Mouse (Mus musculus) forebrain, embryonic 12.5 days (tissue): Measurements from ENCODE around the gene Slit1. TPM values are rescaled to one million over a fixed set of nuclear protein-coding genes. Genes with fewer than 3 reads are reported as not detected.

Source experiments
- ATAC-seq: fragments of 200-750 bp; cut with Nextera tagmentation; 2 replicates; pipeline ENCODE4 v1.8.0; 2017; ENCODE audit warnings: moderate TSS enrichment; ENCODE audit not compliant: low FRiP score
- H3K27ac ChIP-seq: fragments of 300-500 bp; sonication (generic); 2 replicates; pipeline ENCODE4 v1.5.1; 2016; ENCODE audit warnings: mild to moderate bottlenecking
- H3K27me3 ChIP-seq: fragments of 300-500 bp; sonication (generic); 2 replicates; pipeline ENCODE4 v1.6.1; 2016; ENCODE audit warnings: mild to moderate bottlenecking
- H3K36me3 ChIP-seq: fragments of 300-500 bp; sonication (generic); replicated peaks from 2 replicates; pipeline ENCODE4 v1.6.1; 2016; ENCODE audit warnings: mild to moderate bottlenecking
- H3K4me1 ChIP-seq: fragments of 300-500 bp; sonication (generic); 2 replicates; pipeline ENCODE4 v1.6.1; 2016
- H3K4me2 ChIP-seq: fragments of 300-500 bp; sonication (generic); 2 replicates; pipeline ENCODE4 v1.6.1; 2016; ENCODE audit warnings: mild to moderate bottlenecking, moderate library complexity
- H3K4me3 ChIP-seq: fragments of 300-500 bp; sonication (generic); replicated peaks from 2 replicates; pipeline ENCODE4 v1.5.1; 2016; ENCODE audit warnings: mild to moderate bottlenecking
- H3K9ac ChIP-seq: fragments of 300-500 bp; sonication (generic); 2 replicates; pipeline ENCODE4 v1.6.1; 2016; ENCODE audit warnings: mild to moderate bottlenecking
- H3K9me3 ChIP-seq: fragments of 300-500 bp; sonication (generic); 2 replicates; pipeline ENCODE4 v1.6.1; 2016
- WGBS: fragments of 180-500 bp; shearing (Covaris S2); methylation state at CpG from one replicate; pipeline ENCODE4 v1.1.7; 2016; 5-methylcytosine and 5-hydroxymethylcytosine counted together
- microRNA-seq: library from miRNA; unstranded; fragments of <30 nt; microRNA quantifications from one replicate; pipeline ENCODE4, GENCODE M21; 2017
- polyA plus RNA-seq: library from polyadenylated mRNA; unstranded; fragments of >200 nt; fragmentation: Nextera tagmentation; extraction: Ambion mirVana; gene quantifications from 2 replicates; pipeline ENCODE4 v1.2.1, GENCODE M21; 2016

The Slit1 gene
- polyA plus RNA-seq, 1 experiment from 2014 or later, result 11.0 TPM

GRCm38 (mm10) chr19:41577576-41577975 is 165.9 kb downstream of the Slit1 start:
- H3K4me2 ChIP-seq, result no peak overlapping the region
- H3K36me3 ChIP-seq, result peaks cover 11% of the 10 kb centered on the region
- no peak overlapping the region for H3K27ac ChIP-seq
- H3K4me1 ChIP-seq, result no peaks in the 10 kb centered on the region
- no peak overlapping the region for H3K9ac ChIP-seq
- ATAC-seq, result no peak
- no peaks in the 10 kb centered on the region for H3K27me3 ChIP-seq
- H3K4me3 ChIP-seq, result no peak overlapping the region
- H3K9me3 ChIP-seq, result no peaks in the 10 kb centered on the region

GRCm38 (mm10) chr19:41573700-41574099 is 169.8 kb downstream of the Slit1 start:
- no peak for ATAC-seq
- Histone ChIP-seq H3K36me3 (no peaks in the 10 kb centered on the region), H3K9me3 (no peaks in the 10 kb centered on the region), H3K4me1 (peaks cover 2% of the 10 kb centered on the region; the same call in 1 of the 2 replicates), H3K27ac (no peak overlapping the region), H3K4me3 (no peak overlapping the region), H3K9ac (no peak overlapping the region), H3K27me3 (no peaks in the 10 kb centered on the region), H3K4me2 (no peak overlapping the region)
- 98% methylated on average over 2 of the region's 2 CpGs for WGBS

DNA sequence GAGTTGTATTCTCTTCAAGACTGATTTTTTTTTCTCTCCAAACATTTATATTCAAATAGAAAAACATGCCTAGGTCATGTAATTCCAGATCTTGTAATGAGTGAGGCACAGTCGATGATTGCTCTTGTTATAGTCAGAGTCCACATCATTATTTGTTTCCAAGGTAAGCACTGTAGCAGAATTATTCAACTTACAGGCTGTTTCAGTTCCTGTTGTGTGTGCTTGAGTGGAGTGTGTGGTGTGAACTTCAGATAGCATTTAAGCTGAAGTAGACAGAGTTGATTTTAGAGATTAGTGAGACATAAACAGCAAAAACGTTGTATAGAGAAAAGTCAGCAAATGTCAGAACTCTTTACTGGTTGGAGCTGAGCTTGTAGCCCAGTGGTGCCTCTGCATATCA is 174.7 kb downstream of the Slit1 start:
- WGBS, result 76% methylated on average over 2 of the region's 2 CpGs
- Histone ChIP-seq H3K4me3 (no peak overlapping the region), H3K9me3 (no peaks in the 10 kb centered on the region), H3K4me1 (peaks cover 2% of the 10 kb centered on the region; the same call in 1 of the 2 replicates), H3K4me2 (no peak overlapping the region), H3K36me3 (no peaks in the 10 kb centered on the region), H3K27ac (no peak overlapping the region), H3K9ac (no peak overlapping the region), H3K27me3 (no peaks in the 10 kb centered on the region)
- ATAC-seq, result no peak

DNA sequence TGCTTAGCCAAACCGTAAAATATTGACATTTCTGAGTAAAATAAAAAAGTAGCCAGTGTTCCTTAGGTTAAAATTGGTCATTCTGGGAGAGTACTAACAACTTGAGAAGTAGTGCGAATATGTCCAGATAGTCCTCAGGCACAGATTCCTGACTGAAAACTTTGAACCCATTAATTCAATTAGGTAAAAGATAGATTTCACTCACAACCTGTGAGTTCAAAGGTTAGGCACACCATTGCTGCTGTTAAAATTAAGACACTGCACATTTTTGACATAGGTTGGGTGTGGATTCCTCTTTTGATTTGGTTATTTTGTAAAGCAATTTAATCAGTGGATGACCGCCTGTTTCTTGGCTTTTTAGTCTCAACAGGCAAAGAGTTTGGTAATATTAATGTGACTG is 182.6 kb downstream of the Slit1 start:
- Histone ChIP-seq H3K27ac (no peak overlapping the region), H3K27me3 (no peaks in the 10 kb centered on the region), H3K4me3 (no peak overlapping the region), H3K36me3 (peaks cover 13% of the 10 kb centered on the region), H3K4me1 (no peaks in the 10 kb centered on the region), H3K4me2 (no peak overlapping the region), H3K9ac (no peak overlapping the region), H3K9me3 (no peaks in the 10 kb centered on the region)
- WGBS, result 93% methylated on average over 3 of the region's 3 CpGs
- ATAC-seq, result no peak

GRCm38 (mm10) chr19:41558891-41559486 is 184.5 kb downstream of the Slit1 start:
- H3K4me2 ChIP-seq, result no peak overlapping the region
- H3K4me3 ChIP-seq, result no peak overlapping the region
- ATAC-seq, result 0 out of 2 replicates have a peak, but pooled peaks have one; percentile 33
- H3K27ac ChIP-seq, result no peak overlapping the region
- no peaks in the 10 kb centered on the region for H3K9me3 ChIP-seq
- no peak overlapping the region for H3K9ac ChIP-seq
- peaks cover 18% of the 10 kb centered on the region for H3K36me3 ChIP-seq
- H3K4me1 ChIP-seq, result no peaks in the 10 kb centered on the region
- no peaks in the 10 kb centered on the region for H3K27me3 ChIP-seq
- 83% methylated on average over 9 of the region's 9 CpGs for WGBS

- 92% methylated on average over 4 of the region's 4 CpGs for WGBS
- peaks cover 21% of the 10 kb centered on the region for H3K36me3 ChIP-seq
- H3K4me1 ChIP-seq, result no peaks in the 10 kb centered on the region
- no peak overlapping the region for H3K4me3 ChIP-seq
- H3K27ac ChIP-seq, result no peak overlapping the region
- no peaks in the 10 kb centered on the region for H3K9me3 ChIP-seq
- H3K9ac ChIP-seq, result no peak overlapping the region
- H3K27me3 ChIP-seq, result no peaks in the 10 kb centered on the region
- no peak overlapping the region for H3K4me2 ChIP-seq
- no peak for ATAC-seq
Observed at GRCm38 (mm10) chr19:41557491-41557890, 186.0 kb downstream of the Slit1 start.

DNA sequence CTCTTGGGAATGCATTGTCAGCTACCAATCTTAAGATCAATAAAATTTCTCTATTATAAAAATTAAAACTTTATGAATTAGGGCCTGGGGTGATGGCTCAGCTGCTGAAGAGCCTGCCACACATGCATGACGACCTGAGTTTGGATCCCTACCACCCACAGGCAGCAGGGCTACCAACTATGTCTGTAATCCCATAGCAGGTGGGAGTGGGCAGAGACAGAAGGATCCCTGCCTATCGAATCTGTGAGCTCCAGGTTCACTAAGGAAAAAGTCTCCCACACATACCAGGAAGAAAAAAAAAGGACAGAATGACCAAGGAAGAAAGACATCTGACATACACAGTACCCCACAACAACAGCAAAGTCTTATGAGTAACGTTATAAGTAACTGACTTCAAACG is 186.5 kb downstream of the Slit1 start:
- Histone ChIP-seq H3K9me3 (no peaks in the 10 kb centered on the region), H3K27me3 (no peaks in the 10 kb centered on the region), H3K4me2 (no peak overlapping the region), H3K9ac (no peak overlapping the region), H3K27ac (no peak overlapping the region), H3K36me3 (peaks cover 24% of the 10 kb centered on the region), H3K4me3 (no peak overlapping the region), H3K4me1 (no peaks in the 10 kb centered on the region)
- 85% methylated on average over 4 of the region's 4 CpGs for WGBS
- ATAC-seq, result no peak

Small RNA genes within 50 kb of the gene (microRNA-seq; reads per million reads assigned to microRNA genes)
- not detected for gene Mir8091

Other genes starting within 250 kb of the Slit1 start
- gene Gm340, start 161.3 kb downstream of the Slit1 start, polyA plus RNA-seq, result 3.0 and 3.7 TPM in 2 replicates
- 36.0 and 38.8 TPM in 2 replicates for gene Arhgap19, start 58.4 kb upstream of the Slit1 start, polyA plus RNA-seq
- 18.1 and 20.5 TPM in 2 replicates for gene Frat1, start 86.3 kb upstream of the Slit1 start, polyA plus RNA-seq
- gene Frat2, start 104.5 kb upstream of the Slit1 start, polyA plus RNA-seq, result 19.3 and 22.7 TPM in 2 replicates
- gene Rrp12, start 152.5 kb upstream of the Slit1 start, polyA plus RNA-seq, result 24.3 and 28.1 TPM in 2 replicates
- gene Pgam1, start 168.3 kb upstream of the Slit1 start, polyA plus RNA-seq, result 621 and 639 TPM in 2 replicates
- 77.7 and 83.2 TPM in 2 replicates for gene Exosc1, start 189.8 kb upstream of the Slit1 start, polyA plus RNA-seq
- 79.5 and 82.5 TPM in 2 replicates for gene Zdhhc16, start 189.8 kb upstream of the Slit1 start, polyA plus RNA-seq
- gene Mms19, start 237.5 kb upstream of the Slit1 start, polyA plus RNA-seq, result 32.2 and 36.7 TPM in 2 replicates
- gene Ubtd1, start 238.1 kb upstream of the Slit1 start, polyA plus RNA-seq, result 7.1 and 7.8 TPM in 2 replicates